Mouse (Mus musculus) megakaryocyte progenitor cell, adult 5-6 weeks (primary cell): ENCODE results near the gene D630023F18Rik. TPM values are rescaled to one million over a fixed set of nuclear protein-coding genes. Genes with fewer than 3 reads are reported as not detected.

Source experiments
- ATAC-seq: replicated peaks from 2 replicates; pipeline ENCODE4 v1.8.0; 2016; ENCODE audit warnings: mild to moderate bottlenecking, moderate TSS enrichment, inconsistent platforms; ENCODE audit not compliant: poor library complexity
- total RNA-seq, 2 experiments: library from RNA; stranded (forward) in 1 of 2; stranded (reverse) in 1 of 2; fragments of 157-497, 149-512 nt in 1 of 2; fragments of 200-1000 nt in 1 of 2; gene quantifications; 2 replicates each; pipeline versions ENCODE4 v1.2.3 to v1.2.4; 2015 to 2017

D630023F18Rik gene
- total RNA-seq, 2 experiments from 2014 or later: 0.12 to 1.9 TPM

- ATAC-seq: peak; percentile 41
These were observed 10.8 kb downstream of the D630023F18Rik start for GRCm38 (mm10) chr1:65112031-65112806.

DNA sequence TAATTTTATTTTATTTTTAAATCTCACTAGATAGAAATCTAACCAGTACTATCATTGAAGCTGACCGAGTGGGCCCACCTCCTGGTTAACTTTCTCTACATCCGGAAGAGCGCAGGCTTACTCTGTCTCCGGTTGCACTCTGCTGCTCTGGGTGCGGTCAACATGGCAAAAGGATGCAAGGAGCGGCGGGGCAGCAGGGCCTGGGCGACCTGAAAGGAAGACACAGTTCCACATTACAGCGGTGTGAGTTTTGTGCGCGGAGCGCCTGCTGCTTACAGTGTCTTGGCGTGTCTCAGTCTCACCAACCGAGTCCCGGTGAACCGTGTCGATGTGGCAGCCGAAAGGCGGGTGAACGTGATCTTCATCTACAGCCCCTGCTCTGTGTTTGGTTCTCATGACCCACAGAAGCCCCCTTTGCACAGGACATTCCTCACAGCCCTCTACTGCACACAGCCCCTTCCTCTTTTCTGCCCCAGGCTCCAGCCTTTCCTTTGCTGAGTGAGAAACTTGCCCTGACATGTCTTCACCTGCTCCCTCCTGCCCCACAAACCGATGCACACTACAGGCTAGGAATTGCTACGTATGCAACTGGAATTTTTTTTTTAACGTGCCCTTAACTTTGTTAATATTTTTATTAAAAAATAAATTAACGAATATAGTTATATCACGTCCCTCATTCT lies 13.1 kb downstream of the D630023F18Rik start:
- no peak for ATAC-seq

DNA sequence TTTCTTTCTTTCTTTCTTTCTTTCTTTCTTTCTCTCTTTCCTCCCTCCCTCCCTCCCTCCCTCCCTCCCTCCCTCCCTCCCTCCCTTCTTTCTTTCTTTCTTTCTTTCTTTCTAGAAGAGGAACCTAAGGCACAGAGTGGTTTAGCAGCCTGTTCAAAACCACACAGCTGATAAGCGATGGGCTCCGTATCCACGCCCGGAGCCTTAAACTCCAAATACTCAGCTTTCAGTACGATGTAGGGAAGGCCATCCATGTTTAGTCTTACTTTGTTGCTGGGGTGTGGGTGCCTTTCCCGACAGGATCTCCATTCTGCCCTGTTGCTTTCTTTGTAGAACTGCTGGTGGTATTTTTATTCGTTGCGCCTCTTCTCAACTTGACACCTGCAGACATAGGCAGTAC lies 13.8 kb downstream of the D630023F18Rik start:
- ATAC-seq: no peak

DNA sequence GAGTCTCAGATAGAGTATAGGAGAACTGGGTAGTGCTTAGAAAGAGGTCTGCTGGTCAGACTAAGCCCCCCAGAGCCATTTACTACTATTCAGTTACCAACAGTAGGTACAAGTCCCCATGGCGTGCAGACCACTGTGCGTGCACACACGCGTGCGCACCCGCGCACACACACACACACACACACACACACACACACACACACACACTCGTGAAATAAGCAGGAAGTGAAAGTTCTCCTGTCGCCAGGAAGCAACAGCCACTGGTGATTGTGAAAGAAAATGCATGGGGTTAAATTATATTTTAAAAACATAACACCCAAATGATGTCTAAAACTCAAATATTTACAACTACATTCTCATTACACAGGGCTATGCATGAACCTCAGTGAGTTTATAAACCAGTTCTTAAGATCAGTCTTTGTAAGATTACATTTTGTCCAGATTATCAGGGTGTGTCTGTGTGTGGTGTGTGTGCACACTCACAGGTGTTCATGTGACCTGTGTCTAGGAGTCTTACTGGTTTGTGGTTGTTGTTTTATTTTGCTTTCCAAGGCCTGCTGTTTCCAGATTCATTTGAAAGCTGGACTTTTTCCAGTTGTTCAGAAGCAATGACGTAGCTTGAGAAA lies 15.2 kb downstream of the D630023F18Rik start:
- ATAC-seq: peak; percentile 77

DNA sequence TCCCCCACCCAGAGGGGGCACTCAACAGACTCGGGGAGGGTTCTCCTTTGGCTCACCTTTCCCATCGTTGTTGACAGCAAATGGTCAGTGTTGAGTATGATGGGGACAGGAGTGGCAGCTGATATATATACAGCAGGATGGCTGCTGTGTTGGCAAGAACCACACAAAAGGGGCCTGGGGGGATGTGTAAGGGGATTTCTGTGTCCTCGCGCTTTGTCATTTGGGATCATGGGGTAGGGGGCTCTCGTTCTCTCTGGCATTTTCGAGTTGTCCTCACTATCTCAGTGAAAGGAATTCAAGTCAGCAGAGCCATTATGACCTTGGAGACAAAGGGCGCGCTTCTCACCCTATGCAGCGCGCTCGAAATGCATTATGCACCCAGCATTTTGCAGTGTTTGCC lies 19.7 kb downstream of the D630023F18Rik start, which contains the start of gene Cryga:
Gene Cryga, minus strand, starts transcription at position 101 of the 400 bp plus-strand sequence.
- ATAC-seq: no peak

DNA sequence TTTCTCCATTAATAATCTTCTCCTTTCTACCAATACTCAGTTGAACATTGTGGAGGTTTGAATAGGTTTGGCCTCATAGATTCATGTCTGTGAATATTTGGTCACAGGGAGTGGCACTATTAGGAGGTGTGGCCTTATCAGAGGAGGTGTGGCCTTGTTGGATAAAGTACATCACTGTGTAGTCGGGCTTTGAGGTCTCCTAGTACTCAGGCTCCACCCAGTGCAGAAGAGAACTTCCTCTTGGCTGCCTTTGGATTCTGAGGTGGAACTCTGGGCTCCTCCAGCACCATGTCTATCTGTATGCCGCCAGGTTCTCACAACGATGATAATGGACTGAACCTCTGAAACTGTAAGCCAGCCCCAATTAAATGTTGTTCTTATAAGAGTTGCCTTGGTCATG lies 26.1 kb downstream of the D630023F18Rik start:
- no peak for ATAC-seq

DNA sequence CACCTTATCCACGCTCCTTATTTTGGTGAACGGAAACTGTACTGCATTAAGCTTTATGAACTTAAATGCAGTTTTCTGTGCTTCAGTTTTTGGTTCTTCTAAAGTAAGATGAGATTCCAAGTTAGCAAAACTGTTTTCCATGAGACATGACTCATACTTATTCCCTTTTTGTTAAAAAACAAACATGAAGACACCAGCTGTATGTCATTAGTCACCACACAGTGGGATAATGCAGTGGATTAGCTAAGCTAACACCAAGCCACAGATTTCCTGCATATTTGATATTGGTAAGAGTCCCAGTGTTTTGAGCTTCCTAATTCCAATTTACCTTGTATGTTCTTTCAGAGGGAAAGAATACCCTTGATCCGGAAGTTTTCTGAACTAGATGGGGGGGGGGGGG lies 31.4 kb downstream of the D630023F18Rik start:
- no peak for ATAC-seq

GRCm38 (mm10) chr1:65090370-65090769 lies 32.6 kb downstream of the D630023F18Rik start:
- ATAC-seq: peak; percentile 94

DNA sequence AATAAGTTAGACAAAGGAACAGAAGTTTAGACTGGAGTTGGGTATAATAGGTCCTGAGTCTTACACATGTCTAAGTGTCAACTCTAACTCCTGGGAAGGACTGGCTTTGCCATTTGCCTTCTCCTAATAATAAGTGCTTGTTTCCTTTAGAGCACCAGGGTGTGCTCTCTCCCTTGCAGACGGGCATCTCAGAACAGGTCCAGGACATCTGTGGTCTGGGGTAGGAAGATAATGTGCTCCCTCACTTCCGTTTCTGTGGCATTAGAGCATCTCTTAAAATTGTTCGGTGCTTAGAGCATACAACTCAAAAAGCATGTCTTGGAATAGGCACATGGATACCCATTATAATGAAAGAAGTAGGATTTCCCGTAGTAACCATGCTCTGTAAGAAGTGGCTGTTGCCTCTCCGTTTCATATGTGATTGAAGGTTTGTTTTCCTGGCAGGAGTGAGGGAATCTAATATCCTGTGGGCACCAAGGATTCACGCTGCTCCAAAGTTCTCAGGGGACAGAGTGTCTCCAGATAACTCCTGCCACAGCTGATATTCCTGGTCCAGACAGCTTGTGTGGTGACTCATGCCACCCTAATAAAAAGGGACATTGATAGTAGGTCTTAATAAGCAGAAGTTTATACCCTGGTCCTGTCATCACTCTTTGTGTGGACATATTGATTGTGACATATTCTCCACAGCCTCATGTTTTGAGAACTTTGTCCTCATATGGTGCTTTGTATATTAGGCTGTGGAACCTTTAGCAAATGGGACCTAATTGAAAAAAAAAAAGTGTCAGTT lies 34.3 kb downstream of the D630023F18Rik start:
- ATAC-seq: peak; percentile 76

DNA sequence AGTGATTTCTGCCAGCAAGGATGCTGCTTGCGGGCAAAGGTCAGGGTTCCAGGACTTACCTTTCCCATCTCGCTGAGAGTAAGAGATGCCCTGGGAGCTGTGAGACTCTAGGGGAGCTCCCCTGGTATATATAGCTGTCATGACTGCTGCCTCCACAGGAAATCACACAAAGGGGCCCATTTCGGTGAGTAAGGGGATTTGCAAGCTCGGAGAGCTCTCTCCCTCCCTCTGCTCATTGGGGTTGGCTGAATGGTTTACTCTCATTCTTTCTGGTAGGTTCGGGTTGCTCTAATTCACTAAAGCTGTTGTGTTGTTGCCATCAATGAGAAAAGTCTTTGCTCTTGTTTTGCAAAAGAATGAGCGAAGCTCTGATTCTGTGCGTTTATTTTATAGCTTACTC lies 40.8 kb downstream of the D630023F18Rik start, which contains the start of gene Crygb:
Gene Crygb, minus strand, starts transcription at position 101 of the 400 bp plus-strand sequence.
- ATAC-seq: no peak

DNA sequence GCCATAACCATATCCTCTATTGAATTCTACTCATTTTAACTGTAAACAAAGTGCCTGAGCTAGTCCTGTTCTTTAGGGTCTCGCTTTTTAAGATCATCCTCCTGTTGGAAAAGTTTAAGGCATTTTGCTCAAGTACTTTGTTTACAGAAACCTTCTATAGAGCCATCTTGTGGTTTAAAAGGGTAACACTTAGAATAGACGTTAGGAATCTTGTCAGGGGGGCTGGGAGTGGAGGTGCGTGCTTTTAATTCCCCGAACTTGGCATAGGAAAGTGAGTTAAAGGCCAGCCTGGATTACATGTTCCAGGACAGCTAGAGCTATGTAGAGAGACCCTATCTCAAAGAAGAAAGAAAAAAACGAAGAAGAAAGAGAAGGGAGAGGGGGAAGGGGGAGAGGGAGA lies 47.4 kb downstream of the D630023F18Rik start:
- ATAC-seq: no peak

GRCm38 (mm10) chr1:65073589-65073988 lies 49.4 kb downstream of the D630023F18Rik start, which contains the start of gene Crygc:
TSS of gene Crygc (minus strand) at chr1:65073689.
- ATAC-seq: no peak

- ATAC-seq: no peak
These were observed 55.2 kb downstream of the D630023F18Rik start for GRCm38 (mm10) chr1:65067842-65068241.

- ATAC-seq: no peak
These were observed 58.8 kb downstream of the D630023F18Rik start for GRCm38 (mm10) chr1:65064201-65064600.

GRCm38 (mm10) chr1:65063352-65063751 lies 59.7 kb downstream of the D630023F18Rik start, which contains the start of gene Crygd:
TSS of gene Crygd (minus strand) at chr1:65063452.
- no peak for ATAC-seq

Other genes with a start within 250 kb of the D630023F18Rik start
- gene Plekhm3, start 166.4 kb downstream of the D630023F18Rik start, total RNA-seq (2015): 8.2 and 9.2 TPM in 2 replicates
- 3.3 and 3.5 TPM in 2 replicates for gene Plekhm3, start 166.4 kb downstream of the D630023F18Rik start, total RNA-seq (2017)
- gene Akr1cl, start 90.5 kb downstream of the D630023F18Rik start, total RNA-seq (2015): not detected in 2 replicates
- not detected in 2 replicates for gene Akr1cl, start 90.5 kb downstream of the D630023F18Rik start, total RNA-seq (2017)
- not detected in 2 replicates for gene Cryge, start 72.1 kb downstream of the D630023F18Rik start, total RNA-seq (2015)
- gene Cryge, start 72.1 kb downstream of the D630023F18Rik start, total RNA-seq (2017): not detected in 2 replicates
- gene Crygd, start 59.8 kb downstream of the D630023F18Rik start, total RNA-seq (2015): not detected in 2 replicates
- gene Crygd, start 59.8 kb downstream of the D630023F18Rik start, total RNA-seq (2017): not detected in 2 replicates
- not detected in 2 replicates for gene Crygc, start 49.5 kb downstream of the D630023F18Rik start, total RNA-seq (2015)
- not detected in 2 replicates for gene Crygc, start 49.5 kb downstream of the D630023F18Rik start, total RNA-seq (2017)
- not detected in 2 replicates for gene Crygb, start 40.9 kb downstream of the D630023F18Rik start, total RNA-seq (2015)
- gene Crygb, start 40.9 kb downstream of the D630023F18Rik start, total RNA-seq (2017): not detected in 2 replicates
- not detected in 2 replicates for gene Cryga, start 19.8 kb downstream of the D630023F18Rik start, total RNA-seq (2015)
- gene Cryga, start 19.8 kb downstream of the D630023F18Rik start, total RNA-seq (2017): not detected in 2 replicates
- gene Gm28845, start 3.7 kb downstream of the D630023F18Rik start, total RNA-seq (2015): not detected in 2 replicates
- gene Gm28845, start 3.7 kb downstream of the D630023F18Rik start, total RNA-seq (2017): not detected in 2 replicates
- 89.6 and 104 TPM in 2 replicates for gene Idh1, start 63.3 kb upstream of the D630023F18Rik start, total RNA-seq (2015)
- 172 and 200 TPM in 2 replicates for gene Idh1, start 63.3 kb upstream of the D630023F18Rik start, total RNA-seq (2017)
- 21.6 and 28.0 TPM in 2 replicates for gene Pikfyve, start 63.5 kb upstream of the D630023F18Rik start, total RNA-seq (2015)
- 24.4 and 30.2 TPM in 2 replicates for gene Pikfyve, start 63.5 kb upstream of the D630023F18Rik start, total RNA-seq (2017)
- gene Pth2r, start 158.8 kb upstream of the D630023F18Rik start, total RNA-seq (2015): not detected in 2 replicates
- not detected in 2 replicates for gene Pth2r, start 158.8 kb upstream of the D630023F18Rik start, total RNA-seq (2017)